Mouse (Mus musculus) spleen, adult 12 weeks (tissue): ENCODE results near the gene Ankrd52.

ENCODE experiments used
- DNase-seq: peaks from one replicate; pipeline ENCODE4 v3.0.0; 2022; ENCODE audit warnings: low spot score

The Ankrd52 gene

DNA sequence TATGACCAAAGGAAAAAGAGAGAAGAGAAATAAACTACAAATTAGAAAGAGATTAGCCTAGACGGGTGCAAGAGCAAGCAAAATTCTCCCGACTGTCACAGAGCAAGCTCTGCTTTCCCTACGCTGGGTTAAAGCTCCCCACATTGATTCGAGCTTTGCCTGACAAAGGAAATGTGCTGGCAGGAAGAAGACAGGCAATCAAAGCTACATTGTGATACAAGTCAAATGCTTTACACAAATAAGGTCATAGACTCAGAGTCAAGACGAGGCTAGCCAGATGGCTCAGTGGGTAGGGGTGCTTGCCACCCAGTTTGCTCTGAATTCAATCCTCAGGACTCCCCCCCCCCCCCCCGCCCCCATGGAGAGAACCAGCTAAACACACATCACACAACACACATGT lies 6.9 kb upstream of the Ankrd52 start:
- no peak for DNase-seq

- DNase-seq, result no peak
Measured at GRCm38 (mm10) chr10:128370601-128371000, 6.3 kb upstream of the Ankrd52 start.

DNA sequence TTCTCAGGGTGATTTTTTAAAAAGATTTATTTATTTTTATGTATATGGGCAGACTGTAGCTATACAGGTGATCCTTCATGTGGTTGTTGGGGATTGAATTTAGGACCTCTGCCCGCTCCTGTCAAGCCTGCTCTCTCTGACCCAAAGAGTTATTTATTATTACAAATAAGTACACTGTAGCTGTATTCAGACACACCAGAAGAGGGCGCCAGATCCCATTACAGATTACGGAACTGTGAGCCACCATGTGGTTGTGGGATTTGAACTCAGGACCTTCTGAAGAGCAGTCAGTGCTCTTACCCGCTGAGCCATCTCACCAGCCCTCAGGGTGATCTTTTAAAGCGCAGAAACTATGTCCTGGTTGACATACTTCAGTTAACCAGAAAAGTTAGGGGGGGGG lies 4.8 kb upstream of the Ankrd52 start:
- DNase-seq, result no peak

GRCm38 (mm10) chr10:128372989-128373748 lies 3.7 kb upstream of the Ankrd52 start:
- DNase-seq, result no peak

DNA sequence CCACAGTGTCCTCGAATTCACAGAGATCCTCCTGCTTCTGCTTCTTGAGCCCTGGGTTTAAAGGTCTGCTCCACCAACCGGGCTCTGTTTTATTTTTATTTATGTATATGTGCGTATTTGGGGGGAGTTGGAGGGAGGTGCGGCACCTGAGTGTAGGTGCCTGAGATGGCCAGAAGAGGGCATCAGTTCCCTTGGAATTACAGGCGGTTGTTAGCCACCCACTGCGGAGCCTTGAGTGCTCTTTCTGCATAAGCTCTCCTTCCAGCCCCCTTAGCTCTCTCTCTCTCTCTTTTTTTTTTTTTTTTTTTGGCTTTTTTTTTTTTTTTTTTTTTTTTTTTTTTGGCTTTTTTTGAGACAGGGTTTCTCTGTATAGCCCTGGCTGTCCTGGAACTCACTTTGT lies 2.5 kb upstream of the Ankrd52 start:
- no peak for DNase-seq

- no peak for DNase-seq
Measured at GRCm38 (mm10) chr10:128376099-128376454, 838 bp upstream of the Ankrd52 start.

GRCm38 (mm10) chr10:128377222-128377939 lies 466 bp downstream of the Ankrd52 start:
- DNase-seq, result no peak

- no peak for DNase-seq
Measured at GRCm38 (mm10) chr10:128377940-128378448, 1.1 kb downstream of the Ankrd52 start.

GRCm38 (mm10) chr10:128378462-128378861 lies 1.5 kb downstream of the Ankrd52 start:
- DNase-seq, result no peak

- DNase-seq, result no peak
Measured at GRCm38 (mm10) chr10:128379260-128379659, 2.3 kb downstream of the Ankrd52 start.

DNA sequence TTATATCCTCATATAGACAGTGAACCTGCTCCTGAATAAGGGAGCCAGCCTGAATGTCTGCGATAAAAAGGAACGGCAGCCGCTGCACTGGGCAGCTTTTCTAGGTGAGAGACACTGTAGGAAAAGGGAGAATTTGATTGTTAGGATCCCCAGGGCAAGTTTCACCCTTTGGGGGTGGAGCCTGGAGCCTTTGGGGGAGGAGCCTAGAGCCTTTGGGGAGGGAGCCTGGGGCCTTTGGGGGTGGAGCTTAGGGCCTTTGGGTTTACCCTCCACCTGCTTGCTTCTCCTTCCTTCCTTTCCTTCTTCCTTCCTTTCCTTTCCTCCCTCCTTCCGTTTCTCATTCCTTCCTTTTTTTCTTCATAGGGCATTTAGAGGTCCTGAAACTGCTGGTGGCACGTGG lies 3.6 kb downstream of the Ankrd52 start:
- no peak for DNase-seq

DNA sequence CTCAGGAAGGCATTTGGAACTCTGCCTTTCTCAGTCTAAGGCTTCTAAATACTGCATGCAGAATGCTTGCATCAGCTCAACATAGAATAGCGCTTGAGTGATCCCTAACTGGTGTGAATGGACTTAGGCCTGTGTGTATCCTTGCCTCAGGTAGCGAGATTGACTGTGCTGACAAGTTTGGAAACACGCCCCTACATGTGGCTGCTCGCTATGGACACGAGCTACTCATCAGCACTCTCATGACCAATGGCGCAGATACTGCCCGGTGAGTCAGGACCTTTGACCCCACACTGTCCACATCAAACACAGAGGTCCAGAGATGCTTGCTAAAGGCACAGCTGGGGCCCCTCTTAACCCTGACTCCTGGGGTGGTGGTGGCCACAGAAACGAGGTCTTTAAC lies 5.6 kb downstream of the Ankrd52 start:
- DNase-seq, result no peak

DNA sequence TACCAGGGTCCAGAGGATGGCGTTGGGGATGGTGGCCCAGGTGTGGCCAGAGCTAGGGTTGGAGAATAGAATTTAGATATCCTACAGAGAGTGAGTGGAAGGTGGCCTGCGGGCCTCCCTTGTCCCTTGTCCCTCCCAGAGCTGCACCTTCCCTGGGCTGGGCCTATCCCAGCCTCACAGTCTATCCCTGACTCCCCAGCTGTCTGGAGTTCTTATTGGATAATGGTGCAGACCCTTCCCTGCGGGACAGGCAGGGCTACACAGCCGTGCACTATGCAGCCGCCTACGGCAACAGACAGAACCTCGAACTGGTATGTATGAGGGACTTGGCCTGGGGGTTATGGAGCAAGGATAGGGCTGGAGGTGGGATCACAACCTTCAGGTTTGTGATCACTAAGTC lies 9.0 kb downstream of the Ankrd52 start:
- no peak for DNase-seq

DNA sequence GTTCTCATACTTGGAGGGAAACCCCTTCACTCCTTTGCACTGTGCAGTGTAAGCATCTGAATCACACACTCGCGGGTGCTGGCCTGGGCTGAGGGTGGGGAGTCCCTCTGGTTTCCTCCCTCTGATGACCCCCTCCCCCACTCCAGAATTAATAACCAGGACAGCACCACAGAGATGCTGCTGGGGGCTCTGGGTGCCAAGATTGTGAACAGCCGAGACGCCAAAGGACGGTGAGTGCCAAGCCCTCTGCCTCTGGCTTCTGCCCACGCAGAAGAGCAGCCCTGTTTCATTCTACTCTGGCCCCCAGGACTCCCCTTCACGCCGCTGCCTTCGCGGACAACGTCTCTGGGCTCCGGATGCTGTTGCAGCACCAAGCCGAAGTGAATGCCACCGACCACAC lies 12.0 kb downstream of the Ankrd52 start:
- DNase-seq, result no peak

DNA sequence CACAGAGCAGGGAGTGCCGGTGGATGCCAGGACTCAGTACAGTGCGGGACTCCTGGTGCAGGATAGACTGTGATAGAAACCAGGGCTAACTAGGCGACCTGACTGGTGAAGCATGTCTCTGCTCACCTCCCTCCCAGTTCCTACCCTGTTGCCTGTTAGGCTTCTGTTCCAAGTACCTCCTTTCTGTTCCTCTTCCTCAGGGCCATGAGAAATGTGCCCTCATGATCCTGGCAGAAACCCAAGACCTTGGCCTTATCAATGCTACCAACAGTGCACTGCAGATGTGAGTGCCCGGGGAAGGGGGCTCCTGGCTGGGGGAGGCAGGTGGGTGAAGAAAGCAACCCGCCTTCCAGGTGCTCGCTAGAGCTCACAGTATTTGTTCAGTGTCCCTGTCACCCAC lies 12.7 kb downstream of the Ankrd52 start:
- no peak for DNase-seq

DNA sequence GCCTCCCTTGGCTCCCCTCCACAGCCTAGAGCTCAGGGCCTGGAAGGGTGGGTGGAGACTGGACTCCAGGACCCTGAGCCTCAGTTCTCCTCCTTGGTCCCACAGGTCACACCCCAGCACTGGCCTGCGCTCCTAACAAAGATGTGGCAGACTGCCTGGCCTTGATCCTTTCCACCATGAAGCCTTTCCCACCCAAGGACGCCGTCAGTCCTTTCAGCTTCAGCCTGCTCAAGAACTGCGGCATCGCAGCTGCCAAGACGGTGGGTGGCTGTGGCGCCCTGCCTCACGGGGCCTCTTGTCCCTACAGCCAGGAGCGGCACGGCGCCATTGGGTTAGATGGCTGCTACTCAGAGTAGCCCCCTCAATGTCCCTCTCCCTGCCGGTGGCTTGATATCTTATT lies 13.5 kb downstream of the Ankrd52 start:
- no peak for DNase-seq

- DNase-seq, result no peak
Measured at GRCm38 (mm10) chr10:128391850-128392249, 14.9 kb downstream of the Ankrd52 start.

GRCm38 (mm10) chr10:128396017-128396673 lies 19.2 kb downstream of the Ankrd52 start:
- no peak for DNase-seq

DNA sequence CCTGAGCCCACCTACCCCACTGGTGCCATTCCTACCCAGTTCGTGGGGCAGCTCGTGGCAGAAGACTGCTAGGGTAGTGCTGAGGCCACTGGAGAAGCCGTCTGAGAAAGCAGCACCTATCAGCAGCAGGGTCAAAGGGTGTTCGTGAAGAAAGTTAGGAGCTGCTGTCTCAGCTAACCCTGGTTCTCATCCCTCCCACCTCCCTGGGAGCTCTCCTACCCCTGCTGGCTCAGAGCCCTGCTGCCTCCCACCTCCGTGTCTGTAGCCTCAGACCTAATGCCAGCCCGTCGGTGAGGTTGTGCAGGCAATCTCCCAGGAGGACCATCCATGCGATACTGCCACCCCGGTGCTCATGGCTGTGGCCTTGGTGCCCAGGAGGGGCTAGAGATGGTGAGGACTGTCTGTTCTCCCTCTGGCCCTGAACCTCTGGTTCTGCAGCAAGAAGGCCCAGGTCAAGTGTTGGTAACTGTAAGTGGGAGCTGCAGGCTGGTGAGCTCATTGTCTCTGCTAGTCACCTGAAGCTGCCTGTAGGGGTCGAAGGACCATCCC lies 19.9 kb downstream of the Ankrd52 start:
- no peak for DNase-seq

- DNase-seq, result no peak
Measured at GRCm38 (mm10) chr10:128397466-128397865, 20.6 kb downstream of the Ankrd52 start.

- no peak for DNase-seq
Measured at GRCm38 (mm10) chr10:128400338-128400737, 23.4 kb downstream of the Ankrd52 start.

GRCm38 (mm10) chr10:128401056-128401455 lies 24.1 kb downstream of the Ankrd52 start, which contains the start of gene Slc39a5:
Gene Slc39a5 (minus strand): TSS chr10:128401229.
- DNase-seq, result no peak

DNA sequence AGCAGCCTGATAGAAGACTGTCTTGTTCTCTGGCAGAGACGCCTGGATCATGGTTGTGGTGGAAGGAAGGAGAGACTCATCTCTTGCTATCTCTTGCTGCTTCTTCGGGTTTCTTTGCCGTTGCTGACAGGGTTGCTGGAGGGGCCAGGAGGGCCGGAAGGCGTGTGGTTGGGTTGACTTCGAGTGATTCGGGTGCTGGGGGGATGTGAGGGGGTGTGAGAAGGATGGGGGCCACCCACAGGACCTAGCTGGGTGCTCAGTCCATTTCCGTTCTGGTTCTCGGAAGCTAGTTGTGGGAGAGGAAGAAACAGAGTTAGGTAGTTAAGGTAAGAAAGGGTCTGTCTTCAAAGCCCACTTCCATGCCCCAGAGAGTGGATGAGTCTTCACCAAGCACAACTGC lies 24.7 kb downstream of the Ankrd52 start:
- DNase-seq, result no peak
